Mouse (Mus musculus) liver, postnatal 0 days (tissue): Measurements from ENCODE around the gene Casd1. TPM values are rescaled to one million over a fixed set of nuclear protein-coding genes. Genes with fewer than 3 reads are reported as not detected.
"Not testable (repeated sequence)": the region's sequence is repeated elsewhere in the genome, so short reads cannot be mapped to it uniquely, and the experiment has no call there.

ENCODE experiments used
- ATAC-seq: fragments of 200-750 bp; cut with Nextera tagmentation; 2 replicates; pipeline ENCODE4 v1.8.0; 2017; ENCODE audit warnings: mild to moderate bottlenecking, moderate library complexity
- DNase-seq: peaks from one replicate; pipeline ENCODE4 v3.0.0-alpha.2; 2016
- H3K27ac ChIP-seq: fragments of 300-500 bp; sonication (generic); 2 replicates; pipeline ENCODE4 v1.5.1; 2014; ENCODE audit warnings: antibody characterized with exemption, moderate library complexity, mild to moderate bottlenecking, low read depth
- H3K27me3 ChIP-seq: fragments of 300-500 bp; sonication (generic); 2 replicates; pipeline ENCODE4 v1.6.1; 2014; ENCODE audit warnings: low read length, control low read depth, mixed read lengths; ENCODE audit not compliant: insufficient read depth
- H3K36me3 ChIP-seq: fragments of 300-500 bp; sonication (generic); replicated peaks from 2 replicates; pipeline ENCODE4 v1.6.1; 2014; ENCODE audit warnings: mild to moderate bottlenecking, control low read depth, low read length, moderate library complexity, mixed read lengths; ENCODE audit not compliant: insufficient read depth
- H3K4me1 ChIP-seq: fragments of 300-500 bp; sonication (generic); 2 replicates; pipeline ENCODE4 v1.6.1; 2014; ENCODE audit warnings: antibody characterized with exemption, mild to moderate bottlenecking, control low read depth; ENCODE audit not compliant: insufficient read depth
- H3K4me2 ChIP-seq: fragments of 300-500 bp; sonication (generic); 2 replicates; pipeline ENCODE4 v1.6.1; 2014; ENCODE audit warnings: low read depth, mild to moderate bottlenecking, low read length, moderate library complexity, mixed read lengths
- H3K4me3 ChIP-seq: fragments of 300-500 bp; sonication (generic); 2 replicates; pipeline ENCODE4 v1.5.1; 2014; ENCODE audit warnings: low read depth, low read length
- H3K9ac ChIP-seq: fragments of 300-500 bp; sonication (generic); replicated peaks from 2 replicates; pipeline ENCODE4 v1.6.1; 2014; ENCODE audit warnings: mild to moderate bottlenecking, moderate library complexity
- H3K9me3 ChIP-seq: fragments of 300-500 bp; sonication (generic); 2 replicates; pipeline ENCODE4 v1.6.1; 2016; ENCODE audit warnings: mild to moderate bottlenecking, control low read depth, low read length, mixed read lengths
- CTCF ChIP-seq: sonication (generic); IDR thresholded peaks from 2 replicates; pipeline ENCODE4 v1.5.1; 2016; ENCODE audit warnings: antibody characterized with exemption, low read depth
- EP300 ChIP-seq: IDR thresholded peaks from 2 replicates; pipeline ENCODE4 v1.6.1; 2016; ENCODE audit warnings: antibody characterized with exemption, low read depth, mild to moderate bottlenecking
- WGBS: fragments of 180-500 bp; shearing (Covaris S2); extraction: QIAGEN DNeasy Blood & Tissue Kit; methylation state at CpG from one replicate; pipeline ENCODE4 v1.1.7; 2014; ENCODE audit not compliant: insufficient replicate concordance; 5-methylcytosine and 5-hydroxymethylcytosine counted together
- polyA plus RNA-seq: library from polyadenylated mRNA; unstranded; fragments of >200 nt; fragmentation: Nextera tagmentation; extraction: Ambion mirVana; gene quantifications from 2 replicates; pipeline ENCODE4 v1.2.1, GENCODE M21; 2015

Gene Casd1
- polyA plus RNA-seq, 1 experiment from 2014 or later = 8.0 TPM

DNA sequence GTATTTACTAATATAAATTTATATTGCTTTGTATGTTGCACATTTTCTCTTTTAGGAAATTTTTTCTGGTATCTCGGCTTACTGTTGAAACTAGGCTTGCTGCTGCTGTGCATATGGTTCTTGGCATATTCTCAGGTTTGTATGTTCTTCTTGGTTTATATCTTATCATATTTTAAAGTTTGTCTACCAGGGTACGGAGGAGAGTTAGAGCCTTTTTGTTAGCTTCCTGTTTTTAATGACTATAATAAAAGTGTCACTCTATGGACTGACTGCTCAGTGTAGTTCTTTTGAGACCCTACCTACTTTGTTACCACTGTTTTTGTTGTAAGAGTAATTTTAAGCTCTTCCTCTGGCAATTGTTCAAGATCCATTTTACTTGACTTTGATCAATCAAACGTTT, 30.8 kb downstream of the Casd1 start:
- Histone ChIP-seq H3K27me3 (no peaks in the 10 kb centered on the region), H3K36me3 (0 out of 2 replicates have a peak, but pooled peaks cover 4% of the 10 kb centered on the region), H3K4me1 (no peaks in the 10 kb centered on the region), H3K9me3 (no peaks in the 10 kb centered on the region), H3K4me2 (no peak overlapping the region), H3K9ac (no peak overlapping the region), H3K4me3 (no peak overlapping the region), H3K27ac (no peak overlapping the region)
- 64% methylated on average over 3 of the region's 3 CpGs for WGBS
- TF ChIP-seq EP300 = no peak
- TF ChIP-seq CTCF = no peak
- DNase-seq = no peak
- no peak for ATAC-seq

DNA sequence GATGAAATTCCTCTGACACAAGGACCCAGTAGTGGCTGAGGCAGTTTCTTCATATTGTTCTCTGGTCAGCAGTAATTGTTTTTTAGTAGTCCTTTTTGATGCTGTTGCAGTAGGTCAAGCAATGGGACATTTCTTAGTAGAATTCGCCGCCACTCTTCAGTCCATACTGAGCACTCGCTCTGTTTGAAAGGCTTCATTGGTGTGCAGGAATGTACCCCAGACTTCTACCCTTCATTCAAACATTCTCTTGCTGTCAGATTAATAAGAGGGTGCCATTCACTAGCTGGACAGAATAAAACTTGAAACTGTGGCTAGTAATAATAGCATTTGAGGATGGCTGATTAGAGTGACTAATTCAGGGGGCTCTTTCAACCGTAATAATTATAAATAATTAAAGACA, 32.5 kb downstream of the Casd1 start:
- Histone ChIP-seq H3K9ac (no peak overlapping the region), H3K27me3 (no peaks in the 10 kb centered on the region), H3K4me2 (no peak overlapping the region), H3K36me3 (peaks cover 9% of the 10 kb centered on the region; the same call in 1 of the 2 replicates), H3K9me3 (no peaks in the 10 kb centered on the region), H3K27ac (no peak overlapping the region), H3K4me1 (no peaks in the 10 kb centered on the region), H3K4me3 (no peak overlapping the region)
- TF ChIP-seq EP300 (no peak), CTCF (no peak)
- ATAC-seq (no peak), DNase-seq (no peak)
- 89% methylated on average over 4 of the region's 4 CpGs for WGBS

DNA sequence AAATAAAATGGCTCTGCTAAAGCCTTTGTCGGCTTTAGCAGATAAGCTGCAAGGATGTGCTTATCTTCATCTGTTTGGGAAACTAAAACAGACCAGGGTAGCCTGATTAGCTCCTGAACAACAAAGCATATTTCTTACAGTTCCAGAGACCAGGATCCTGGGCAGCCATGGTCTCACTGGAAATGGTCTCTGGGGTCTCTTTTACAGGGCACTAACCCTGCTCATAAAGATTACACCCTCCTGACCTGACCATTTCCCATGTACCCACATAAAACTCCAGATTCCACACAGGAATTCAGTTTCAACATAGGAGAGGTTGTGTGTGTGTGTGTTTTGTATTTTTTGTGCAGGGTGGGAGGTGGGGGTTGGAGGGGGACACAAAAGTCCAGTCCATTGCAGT, 34.2 kb downstream of the Casd1 start:
- DNase-seq = no peak
- Histone ChIP-seq H3K9ac (no peak overlapping the region), H3K4me3 (no peak overlapping the region), H3K4me1 (no peaks in the 10 kb centered on the region), H3K27me3 (no peaks in the 10 kb centered on the region), H3K9me3 (no peaks in the 10 kb centered on the region), H3K4me2 (no peak overlapping the region), H3K36me3 (peaks cover 14% of the 10 kb centered on the region), H3K27ac (no peak overlapping the region)
- 54% methylated on average over 1 of the region's 1 CpGs for WGBS
- no peak for TF ChIP-seq EP300
- no peak for TF ChIP-seq CTCF
- no peak for ATAC-seq

DNA sequence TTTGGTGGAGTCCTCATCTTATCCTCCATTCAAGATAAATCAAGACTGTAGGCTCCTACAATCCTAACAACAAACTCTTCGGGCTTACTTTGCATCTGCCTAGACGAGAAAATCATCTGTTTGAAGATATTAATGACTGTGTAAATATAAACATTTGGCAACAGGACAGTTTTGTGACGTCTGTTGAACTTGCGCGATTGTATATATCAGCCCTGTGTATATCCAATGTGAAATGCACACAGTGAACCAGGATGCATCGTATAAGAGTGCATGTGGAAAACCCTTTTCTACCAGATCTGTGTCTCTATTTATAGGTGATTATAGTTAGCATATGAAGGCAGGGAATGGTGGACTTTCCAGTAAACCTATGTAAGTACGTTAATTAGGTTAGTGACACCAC, 41.4 kb downstream of the Casd1 start:
- peaks cover 20% of the 10 kb centered on the region for H3K36me3 ChIP-seq
- H3K4me1 ChIP-seq = no peaks in the 10 kb centered on the region
- ATAC-seq (no peak), DNase-seq (no peak)
- H3K27ac ChIP-seq = no peak overlapping the region
- no peak overlapping the region for H3K4me3 ChIP-seq
- H3K9ac ChIP-seq = no peak overlapping the region
- WGBS = 82% methylated on average over 7 of the region's 7 CpGs
- H3K9me3 ChIP-seq = no peaks in the 10 kb centered on the region
- no peaks in the 10 kb centered on the region for H3K27me3 ChIP-seq
- TF ChIP-seq CTCF = no peak
- TF ChIP-seq EP300 = no peak
- no peak overlapping the region for H3K4me2 ChIP-seq

DNA sequence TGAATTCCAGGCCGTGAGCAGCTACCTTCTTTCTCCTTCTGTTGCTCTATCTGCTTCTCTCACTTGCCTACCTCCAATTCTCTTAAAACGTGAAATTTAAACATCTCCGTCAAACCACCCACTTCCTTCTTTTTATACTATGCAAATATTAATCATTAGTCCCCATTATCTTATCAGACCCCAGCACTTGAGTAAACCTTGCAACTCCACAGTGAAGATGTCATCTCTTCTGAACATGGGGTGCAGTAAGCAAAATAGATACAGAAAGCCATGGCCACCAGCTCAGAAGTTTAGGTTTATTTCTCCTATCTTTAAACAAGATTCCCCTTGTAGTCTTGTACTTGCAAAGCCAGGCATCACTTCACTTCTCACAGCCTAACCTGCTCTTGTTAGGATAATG, 46.7 kb downstream of the Casd1 start:
- Histone ChIP-seq H3K9me3 (no peaks in the 10 kb centered on the region), H3K27me3 (no peaks in the 10 kb centered on the region), H3K27ac (no peak overlapping the region), H3K4me2 (no peak overlapping the region), H3K4me1 (no peaks in the 10 kb centered on the region), H3K36me3 (peaks cover under 1% of the 10 kb centered on the region; the same call in 1 of the 2 replicates), H3K9ac (no peak overlapping the region), H3K4me3 (no peak overlapping the region)
- ATAC-seq (no peak), DNase-seq (no peak)
- 37% methylated on average over 3 of the region's 3 CpGs for WGBS
- TF ChIP-seq EP300 = no peak
- no peak for TF ChIP-seq CTCF

DNA sequence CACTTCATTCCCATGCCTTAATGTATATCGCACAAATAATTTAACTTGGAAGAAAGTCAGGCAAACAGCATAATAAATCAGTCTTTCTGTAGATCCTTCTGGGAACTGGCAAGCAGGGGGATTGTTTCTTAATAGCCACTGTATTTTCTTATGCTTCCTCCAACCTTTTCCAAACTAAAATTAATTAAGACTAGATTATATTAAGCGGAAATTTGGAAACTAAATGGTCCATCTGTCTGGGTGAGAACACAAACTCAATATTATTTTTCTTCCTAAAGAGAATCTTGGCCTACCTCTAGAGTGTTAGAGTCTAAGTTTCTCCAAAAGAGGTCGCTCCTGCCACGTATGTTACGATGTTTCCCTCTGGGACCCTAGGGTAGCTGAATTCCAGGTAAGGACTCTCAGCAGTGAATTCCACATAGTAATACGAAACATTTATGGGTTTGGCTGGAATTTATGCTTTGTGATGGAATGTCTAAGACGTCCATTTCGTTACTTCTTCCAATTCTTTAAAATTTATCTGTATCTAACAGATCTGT, 52.0 kb downstream of the Casd1 start:
- Histone ChIP-seq H3K9ac (no peak overlapping the region), H3K27me3 (no peaks in the 10 kb centered on the region), H3K36me3 (no peaks in the 10 kb centered on the region), H3K4me2 (no peak overlapping the region), H3K27ac (no peak overlapping the region), H3K9me3 (no peaks in the 10 kb centered on the region), H3K4me1 (no peaks in the 10 kb centered on the region), H3K4me3 (no peak overlapping the region)
- TF ChIP-seq CTCF (0 out of 2 replicates have a peak, but pooled peaks have one; percentile 9), EP300 (no peak)
- ATAC-seq (no peak), DNase-seq (no peak)
- WGBS = 79% methylated on average over 8 of the region's 8 CpGs

DNA sequence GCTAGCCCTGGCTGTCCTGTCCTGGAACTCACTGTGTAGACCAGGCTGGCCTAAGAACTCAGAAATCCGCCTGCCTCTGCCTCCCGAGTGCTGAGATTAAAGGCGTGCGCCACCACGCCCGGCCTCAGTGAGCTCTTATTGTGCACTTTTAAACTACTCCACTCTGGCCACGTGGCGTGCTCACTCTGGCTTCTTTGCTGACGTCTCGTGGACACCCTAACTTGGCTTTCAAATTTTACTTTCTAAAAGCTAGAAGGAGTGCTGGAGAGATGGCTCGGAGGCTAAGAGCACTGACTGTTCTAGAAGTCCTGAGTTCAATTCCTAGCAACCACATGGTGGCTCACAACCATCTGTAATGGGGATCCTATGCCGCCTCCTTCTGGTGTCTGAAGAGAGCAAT, 53.1 kb downstream of the Casd1 start:
- not testable (repeated sequence) for H3K4me1 ChIP-seq, H3K9ac ChIP-seq, H3K4me2 ChIP-seq, H3K27me3 ChIP-seq, H3K27ac ChIP-seq, ATAC-seq, DNase-seq, H3K4me3 ChIP-seq, H3K36me3 ChIP-seq, H3K9me3 ChIP-seq
- WGBS = 94% methylated on average over 12 of the region's 12 CpGs
